Mouse (Mus musculus): ENCODE results near the gene Rps9. TPM values are rescaled to one million over a fixed set of nuclear protein-coding genes. Genes with fewer than 3 reads are reported as not detected.
A peak's percentile ranks its signal among the peaks of the same experiment; 100 is the strongest.

The Rps9 gene
- 1,336 TPM for polyA plus RNA-seq (2021)

- ATAC-seq (peak; percentile 84), DNase-seq (ENCODE audit: low read depth, low spot score) (peak; percentile 92)
- CTCF ChIA-PET: no interaction called here
- POLR2A ChIA-PET: interaction anchor here (2.0 kb wide), 1 partner anchor 8 kb away, joined by 7 read pairs; no protein-coding TSS in a partner anchor
- TF ChIP-seq CTCF (IDR thresholded peaks at IDR 0.05): no peak
- no peaks in the 10 kb centered on the region for H3K27me3 ChIP-seq
- in situ Hi-C loops (cut with MboI; ENCODE audit: low pct_unique_long_range_greater_than_20kb): no loop called here
These were observed at the start of gene Rps9 for GRCm38 (mm10) chr7:3703879-3704441. TSS of gene Rps9 (plus strand) at chr7:3703993.

GRCm38 (mm10) chr7:3656966-3657365 lies 46.8 kb upstream of the Rps9 start:
- ChIA-PET POLR2A (no interaction called here), CTCF (interaction anchor here (2.2 kb wide), 1 partner anchor 18 kb away, joined by 6 read pairs; no protein-coding TSS in a partner anchor)
- DNase-seq (ENCODE audit: low read depth, low spot score) (no peak), ATAC-seq (no peak)
- in situ Hi-C loops (cut with MboI; ENCODE audit: low pct_unique_long_range_greater_than_20kb): no loop called here
- H3K27me3 ChIP-seq: no peaks in the 10 kb centered on the region
- no peak for TF ChIP-seq CTCF (IDR thresholded peaks at IDR 0.05)

- TF ChIP-seq CTCF (IDR thresholded peaks at IDR 0.05): no peak
- H3K27me3 ChIP-seq: no peaks in the 10 kb centered on the region
- ChIA-PET CTCF (interaction anchor here (0.8 to 2.2 kb wide), 3 partner anchors 9 to 17 kb away, joined by 3 to 10 read pairs (median 6); no protein-coding TSS in a partner anchor), POLR2A (interaction anchor here (1.2 to 1.6 kb wide), 3 partner anchors 12 to 35 kb away, joined by 3 to 7 read pairs (median 4); partner anchors contain the start of genes Cnot3 and Mboat7)
- no peak for DNase-seq (ENCODE audit: low read depth, low spot score)
- in situ Hi-C loops (cut with MboI; ENCODE audit: low pct_unique_long_range_greater_than_20kb): no loop called here
- ATAC-seq: no peak
These were observed 45.2 kb upstream of the Rps9 start for GRCm38 (mm10) chr7:3658578-3658977.

- TF ChIP-seq CTCF (IDR thresholded peaks at IDR 0.05): no peak
- ChIA-PET POLR2A (interaction anchor here (0.7 kb wide), 2 partner anchors 27 to 46 kb away, joined by 3 read pairs; no protein-coding TSS in a partner anchor), CTCF (interaction anchor here (1.0 kb wide), 1 partner anchor 21 kb away, joined by 3 read pairs; no protein-coding TSS in a partner anchor)
- DNase-seq (ENCODE audit: low read depth, low spot score): no peak
- in situ Hi-C loops (cut with MboI; ENCODE audit: low pct_unique_long_range_greater_than_20kb): no loop called here
- no peaks in the 10 kb centered on the region for H3K27me3 ChIP-seq
- peak; percentile 17 for ATAC-seq
These were observed 39.1 kb upstream of the Rps9 start for GRCm38 (mm10) chr7:3664524-3665214.

- DNase-seq (ENCODE audit: low read depth, low spot score) (peak; percentile 97), ATAC-seq (peak; percentile 99)
- CTCF ChIA-PET: interaction anchor here (1.0 to 1.1 kb wide), 2 partner anchors 10 to 22 kb away, joined by 3 read pairs; no protein-coding TSS in a partner anchor
- in situ Hi-C loops (cut with MboI; ENCODE audit: low pct_unique_long_range_greater_than_20kb): no loop called here
- H3K27me3 ChIP-seq: no peaks in the 10 kb centered on the region
- POLR2A ChIA-PET: interaction anchor here (0.7 kb wide), 2 partner anchors 26 to 47 kb away, joined by 3 read pairs; no protein-coding TSS in a partner anchor
- no peak for TF ChIP-seq CTCF (IDR thresholded peaks at IDR 0.05)
These were observed 38.3 kb upstream of the Rps9 start, which contains the start of gene Leng1 for GRCm38 (mm10) chr7:3665215-3666114. TSS of gene Leng1 (minus strand) at chr7:3665840.

- ATAC-seq: no peak
- ChIA-PET CTCF (interaction anchor here (1.0 kb wide), 1 partner anchor 804 kb away, joined by 3 read pairs; no protein-coding TSS in a partner anchor), POLR2A (no interaction called here)
- TF ChIP-seq CTCF (IDR thresholded peaks at IDR 0.05): no peak
- no peak for DNase-seq (ENCODE audit: low read depth, low spot score)
- H3K27me3 ChIP-seq: no peaks in the 10 kb centered on the region
- in situ Hi-C loops (cut with MboI; ENCODE audit: low pct_unique_long_range_greater_than_20kb): no loop called here
These were observed 36.8 kb upstream of the Rps9 start for GRCm38 (mm10) chr7:3666921-3667391.

GRCm38 (mm10) chr7:3674507-3675227 lies 29.1 kb upstream of the Rps9 start:
- DNase-seq (ENCODE audit: low read depth, low spot score) (no peak), ATAC-seq (peak; percentile 97)
- ChIA-PET CTCF (interaction anchor here (0.9 to 1.9 kb wide), 5 partner anchors 10 to 17 kb away, joined by 3 to 6 read pairs (median 6); no protein-coding TSS in a partner anchor), POLR2A (no interaction called here)
- H3K27me3 ChIP-seq: no peaks in the 10 kb centered on the region
- in situ Hi-C loops (cut with MboI; ENCODE audit: low pct_unique_long_range_greater_than_20kb): no loop called here
- TF ChIP-seq CTCF (IDR thresholded peaks at IDR 0.05): peak; percentile 87

GRCm38 (mm10) chr7:3675228-3675548 lies 28.6 kb upstream of the Rps9 start:
- TF ChIP-seq CTCF (IDR thresholded peaks at IDR 0.05): no peak
- ChIA-PET POLR2A (interaction anchor here (0.7 kb wide), 1 partner anchor 101 kb away, joined by 6 read pairs; no protein-coding TSS in a partner anchor), CTCF (interaction anchor here (0.9 to 1.9 kb wide), 5 partner anchors 9 to 18 kb away, joined by 3 to 6 read pairs (median 4); partner anchors contain the start of gene Leng1)
- ATAC-seq (no peak), DNase-seq (ENCODE audit: low read depth, low spot score) (no peak)
- in situ Hi-C loops (cut with MboI; ENCODE audit: low pct_unique_long_range_greater_than_20kb): no loop called here
- H3K27me3 ChIP-seq: no peaks in the 10 kb centered on the region

GRCm38 (mm10) chr7:3676371-3676770 lies 27.4 kb upstream of the Rps9 start:
- ATAC-seq (no peak), DNase-seq (ENCODE audit: low read depth, low spot score) (no peak)
- ChIA-PET POLR2A (no interaction called here), CTCF (no interaction called here)
- in situ Hi-C loops (cut with MboI; ENCODE audit: low pct_unique_long_range_greater_than_20kb): no loop called here
- no peak for TF ChIP-seq CTCF (IDR thresholded peaks at IDR 0.05)
- no peaks in the 10 kb centered on the region for H3K27me3 ChIP-seq

Measured in Patski (cell line).